In genomic region chr13:73793171-73793570, GRCm38 (mm10) we compare ENCODE assay signal across 20 mouse cellular contexts. TPM values are rescaled to one million over a fixed set of nuclear protein-coding genes. Genes with fewer than 3 reads are reported as not detected.
"Had no signal": no experiment of that assay in that cellular context is flagged by ENCODE, and none has a peak within 500 bp of the region (broad histone marks: within the 10 kb centered on the region; RNA-seq: fewer than 3 reads in every experiment).

No protein-coding gene starts in this region.

- H3K9me3 ChIP-seq: midbrain, embryonic 10.5 days; midbrain, embryonic 12.5 days; neural tube, embryonic 13.5 days; neural tube, embryonic 15.5 days had no signal

- H3K4me1 ChIP-seq: midbrain, embryonic 10.5 days; midbrain, embryonic 12.5 days; neural tube, embryonic 13.5 days; neural tube, embryonic 15.5 days had no signal

- H3K4me2 ChIP-seq: lung, embryonic 14.5 days; midbrain, embryonic 12.5 days; neural tube, embryonic 13.5 days; neural tube, embryonic 15.5 days had no signal

- H3K4me3 ChIP-seq: midbrain, embryonic 10.5 days; midbrain, embryonic 12.5 days; myocyte; neural tube, embryonic 13.5 days; neural tube, embryonic 15.5 days had no signal

- H3K9ac ChIP-seq: lung, embryonic 14.5 days; midbrain, embryonic 12.5 days; neural tube, embryonic 13.5 days; neural tube, embryonic 15.5 days had no signal

- DNase-seq: lung, adult 18-20 months; lung, embryonic 14.5 days; lung, postnatal 10 days; lung, postnatal 4 days; midbrain, embryonic 14.5 days; retina, postnatal 1 day; right cerebral cortex, adult 18-20 months; right cerebral cortex, postnatal 25 days; right cerebral cortex, postnatal 4 days; spleen, adult 18-20 months; thymus, adult 18-20 months; thymus, postnatal 14 days; thymus, postnatal 36 days had no signal

- H3K27ac ChIP-seq: midbrain, embryonic 10.5 days; midbrain, embryonic 12.5 days; neural tube, embryonic 13.5 days; neural tube, embryonic 15.5 days had no signal

- H3K27me3 ChIP-seq: midbrain, embryonic 12.5 days; neural tube, embryonic 13.5 days; neural tube, embryonic 15.5 days had no signal

- ATAC-seq: midbrain, embryonic 16.5 days had no signal

RNA-seq across cellular contexts. Expression of gene Nkd2, which starts 54.3 kb away (rescaled TPM):
- total RNA-seq: megakaryocyte-erythroid progenitor cell, adult 5-6 weeks had no signal
